Mouse (Mus musculus): ENCODE measurements around the gene Adprm.

- no peak for TF ChIP-seq POLR2A (IDR thresholded peaks at IDR 0.05; ENCODE audit: borderline replicate concordance, low read depth, low read length)
- TF ChIP-seq CTCF (IDR thresholded peaks at IDR 0.05; ENCODE audit: low read depth, low read length), result no peak
These were observed 44.4 kb downstream of the Adprm start for GRCm38 (mm10) chr11:67007961-67008360.
